Mouse (Mus musculus) liver, embryonic 11.5 days (tissue): ENCODE data around the gene Asf1b. TPM values are rescaled to one million over a fixed set of nuclear protein-coding genes. Genes with fewer than 3 reads are reported as not detected.

Experiments used
- ATAC-seq: fragments of 200-750 bp; cut with Nextera tagmentation; replicated peaks from 2 replicates; pipeline ENCODE4 v1.8.0; 2017; ENCODE audit warnings: moderate number of reproducible peaks, mild to moderate bottlenecking, moderate TSS enrichment, moderate library complexity; ENCODE audit not compliant: low FRiP score
- DNase-seq: peaks from one replicate; pipeline ENCODE4 v3.0.0-alpha.2; 2017; ENCODE audit warnings: low spot score
- H3K27ac ChIP-seq: fragments of 300-500 bp; sonication (generic); 2 replicates; pipeline ENCODE4 v1.5.1; 2014; ENCODE audit warnings: mild to moderate bottlenecking, low read depth, low read length, control low read depth
- H3K27me3 ChIP-seq: fragments of 300-500 bp; sonication (generic); replicated peaks from 2 replicates; pipeline ENCODE4 v1.6.1; 2014; ENCODE audit warnings: low read length, mixed read lengths; ENCODE audit not compliant: control insufficient read depth, insufficient read depth
- H3K36me3 ChIP-seq: fragments of 300-500 bp; sonication (generic); 2 replicates; pipeline ENCODE4 v1.6.1; 2014; ENCODE audit warnings: mild to moderate bottlenecking, low read length, moderate library complexity, mixed read lengths; ENCODE audit not compliant: control insufficient read depth, insufficient read depth
- H3K4me1 ChIP-seq: fragments of 300-500 bp; sonication (generic); replicated peaks from 2 replicates; pipeline ENCODE4 v1.6.1; 2014; ENCODE audit warnings: low read length, mixed read lengths; ENCODE audit not compliant: control insufficient read depth, insufficient read depth
- H3K4me2 ChIP-seq: fragments of 300-500 bp; sonication (generic); 2 replicates; pipeline ENCODE4 v1.6.1; 2014; ENCODE audit warnings: mild to moderate bottlenecking, control low read depth, moderate library complexity
- H3K4me3 ChIP-seq: fragments of 300-500 bp; sonication (generic); 2 replicates; pipeline ENCODE4 v1.5.1; 2014; ENCODE audit warnings: low read depth, low read length, control low read depth
- H3K9ac ChIP-seq: fragments of 300-500 bp; sonication (generic); 2 replicates; pipeline ENCODE4 v1.6.1; 2014; ENCODE audit warnings: low read depth, low read length, control low read depth
- H3K9me3 ChIP-seq: fragments of 300-500 bp; sonication (generic); 2 replicates; pipeline ENCODE4 v1.6.1; 2016; ENCODE audit warnings: low read length, inconsistent platforms, mixed read lengths; ENCODE audit not compliant: control insufficient read depth
- WGBS: fragments of 180-500 bp; shearing (Covaris S2); extraction: QIAGEN DNeasy Blood & Tissue Kit; methylation state at CpG from one replicate; pipeline ENCODE4 v1.1.7; 2014; 5-methylcytosine and 5-hydroxymethylcytosine counted together
- polyA plus RNA-seq: library from polyadenylated mRNA; unstranded; fragments of >200 nt; fragmentation: Nextera tagmentation; extraction: Ambion mirVana; gene quantifications from 2 replicates; pipeline ENCODE4 v1.2.1, GENCODE M21; 2014

Gene Asf1b
- polyA plus RNA-seq, 1 experiment from 2014 or later, result 109 TPM

DNA sequence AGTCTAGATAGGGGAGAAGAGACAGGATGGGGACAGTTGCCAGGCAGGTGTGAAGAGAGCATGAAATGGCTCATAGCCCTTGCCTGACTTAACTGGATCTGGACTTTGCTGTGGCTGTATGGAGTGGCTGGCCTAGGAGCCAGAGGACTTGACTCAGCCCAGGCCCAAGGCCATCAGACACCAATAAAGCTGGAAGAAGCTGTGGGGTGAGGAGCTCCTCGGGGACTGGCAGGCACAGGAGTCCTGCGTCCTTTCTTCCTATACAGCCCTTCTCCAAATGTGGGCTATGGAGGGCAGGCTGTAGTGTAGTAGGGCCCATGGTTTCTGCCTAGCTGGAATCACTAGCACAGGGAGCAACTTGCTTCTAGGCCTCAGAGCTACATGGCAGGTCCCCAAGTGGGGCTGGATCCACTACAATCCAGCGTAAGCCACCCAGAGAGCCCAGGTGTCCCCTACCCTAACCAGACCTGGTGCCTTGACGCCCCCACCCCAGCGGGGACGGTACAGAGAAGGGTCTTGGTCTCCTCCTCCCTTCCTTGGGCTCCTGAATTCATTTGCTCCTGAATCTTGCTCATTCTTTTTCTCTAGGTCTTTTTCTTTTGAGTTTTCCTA, 14.1 kb upstream of the Asf1b start:
- WGBS, result 78% methylated on average over 6 of the region's 6 CpGs
- no peaks in the 10 kb centered on the region for H3K4me1 ChIP-seq
- H3K27ac ChIP-seq, result no peak overlapping the region
- no peaks in the 10 kb centered on the region for H3K27me3 ChIP-seq
- H3K36me3 ChIP-seq, result peaks cover 10% of the 10 kb centered on the region; the same call in 1 of the 2 replicates
- no peak for DNase-seq
- no peaks in the 10 kb centered on the region for H3K9me3 ChIP-seq
- no peak for ATAC-seq
- H3K4me3 ChIP-seq, result no peak overlapping the region
- no peak overlapping the region for H3K9ac ChIP-seq
- no peak overlapping the region for H3K4me2 ChIP-seq

DNA sequence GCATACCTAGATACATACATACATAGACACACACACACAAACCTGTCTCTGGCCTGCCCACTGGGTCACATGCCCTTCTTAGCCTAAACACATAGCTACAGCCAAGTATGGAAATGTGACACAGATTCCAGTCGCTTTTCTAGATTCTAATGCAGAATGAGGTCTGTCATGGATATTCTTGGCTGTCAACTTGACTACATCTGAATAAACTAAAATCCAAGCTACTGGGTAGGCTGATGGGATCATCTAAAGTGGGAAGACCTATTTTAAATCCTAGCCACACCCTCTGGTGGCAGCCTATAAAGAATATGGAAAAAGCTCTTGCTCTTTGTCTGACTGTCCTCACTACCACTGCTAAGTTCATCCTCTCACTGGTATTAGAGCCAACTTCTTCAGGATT, 12.9 kb upstream of the Asf1b start:
- Histone ChIP-seq H3K4me2 (no peak overlapping the region), H3K27me3 (no peaks in the 10 kb centered on the region), H3K9me3 (no peaks in the 10 kb centered on the region), H3K9ac (no peak overlapping the region), H3K36me3 (peaks cover 10% of the 10 kb centered on the region; the same call in 1 of the 2 replicates), H3K4me1 (no peaks in the 10 kb centered on the region), H3K27ac (no peak overlapping the region), H3K4me3 (no peak overlapping the region)
- 67% methylated on average over 1 of the region's 1 CpGs for WGBS
- ATAC-seq, result no peak
- DNase-seq, result no peak

DNA sequence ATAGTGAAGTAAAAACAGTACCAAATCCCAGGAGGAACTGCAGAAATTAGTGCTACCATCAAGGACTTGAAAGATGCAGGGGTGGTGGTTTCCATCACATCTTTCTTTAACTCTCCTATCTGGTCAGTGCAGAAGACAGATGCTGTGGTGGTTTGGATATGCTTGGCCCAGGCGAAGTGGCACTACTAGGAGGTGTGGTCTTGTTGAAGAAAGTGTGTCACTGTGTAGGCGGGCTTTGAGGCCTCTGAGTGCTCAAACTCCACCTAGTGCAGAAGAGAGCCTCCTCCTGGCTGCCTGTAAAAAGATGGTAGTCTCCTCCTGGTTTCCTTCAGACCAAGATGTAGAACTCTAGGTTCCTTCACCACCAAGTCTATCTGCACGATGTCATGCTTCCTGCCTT, 9.8 kb upstream of the Asf1b start:
- WGBS, result 48% methylated on average over 3 of the region's 3 CpGs
- Histone ChIP-seq H3K9me3 (no peaks in the 10 kb centered on the region), H3K36me3 (no peaks in the 10 kb centered on the region), H3K4me1 (no peaks in the 10 kb centered on the region), H3K4me3 (no peak overlapping the region), H3K27ac (no peak overlapping the region), H3K9ac (no peak overlapping the region), H3K4me2 (no peak overlapping the region), H3K27me3 (no peaks in the 10 kb centered on the region)
- ATAC-seq, result no peak
- DNase-seq, result no peak

DNA sequence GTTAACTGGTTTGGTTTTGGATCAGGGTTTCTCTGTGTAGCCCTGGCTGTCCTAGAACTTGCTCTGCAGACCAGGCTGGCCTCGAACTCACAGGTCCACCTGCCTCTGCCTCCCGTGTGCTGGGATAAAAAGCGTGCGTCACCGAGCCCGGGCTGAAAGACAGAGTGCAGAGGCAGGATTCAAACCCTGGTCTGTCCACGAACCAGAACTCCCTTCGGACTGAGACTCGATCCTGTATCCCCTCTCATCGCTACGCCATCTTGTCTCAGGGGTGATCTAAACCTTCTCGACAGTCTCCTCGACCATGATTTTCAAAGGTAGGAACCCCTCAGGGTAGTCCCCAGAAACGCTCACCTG, 580 bp upstream of the Asf1b start:
- DNase-seq (no peak), ATAC-seq (no peak)
- Histone ChIP-seq H3K27me3 (no peaks in the 10 kb centered on the region), H3K36me3 (no peaks in the 10 kb centered on the region; the same call in 1 of the 2 replicates), H3K4me3 (peak overlapping the region; percentile 74), H3K9me3 (no peaks in the 10 kb centered on the region), H3K4me1 (peaks cover 12% of the 10 kb centered on the region), H3K9ac (peak overlapping the region; percentile 44; the same call in 1 of the 2 replicates), H3K27ac (0 out of 2 replicates have a peak overlapping the region, but pooled peaks have one; percentile 35), H3K4me2 (peak overlapping the region; percentile 92)
- WGBS, result 2% methylated on average over 14 of the region's 14 CpGs

DNA sequence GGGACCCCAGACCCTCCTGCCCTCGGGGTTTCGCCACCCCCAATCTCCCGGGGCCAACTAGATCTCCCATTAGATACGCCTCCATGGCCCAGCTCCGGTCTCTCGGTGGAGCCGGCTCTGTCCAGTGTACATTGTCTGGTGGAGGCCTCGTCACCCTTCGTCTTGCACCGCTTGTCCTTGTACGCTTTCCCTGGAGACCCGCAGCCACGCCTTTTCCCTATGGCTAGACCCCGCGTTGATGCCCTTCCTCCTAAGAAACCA, 581 bp downstream of the Asf1b start:
- Histone ChIP-seq H3K27ac (peak overlapping the region; percentile 62), H3K27me3 (no peaks in the 10 kb centered on the region), H3K36me3 (no peaks in the 10 kb centered on the region; the same call in 1 of the 2 replicates), H3K4me3 (peak overlapping the region; percentile 74), H3K4me2 (peak overlapping the region; percentile 92), H3K9ac (peak overlapping the region; percentile 74), H3K9me3 (no peaks in the 10 kb centered on the region), H3K4me1 (peaks cover 12% of the 10 kb centered on the region)
- 2% methylated on average over 15 of the region's 15 CpGs for WGBS
- ATAC-seq (no peak), DNase-seq (no peak)

DNA sequence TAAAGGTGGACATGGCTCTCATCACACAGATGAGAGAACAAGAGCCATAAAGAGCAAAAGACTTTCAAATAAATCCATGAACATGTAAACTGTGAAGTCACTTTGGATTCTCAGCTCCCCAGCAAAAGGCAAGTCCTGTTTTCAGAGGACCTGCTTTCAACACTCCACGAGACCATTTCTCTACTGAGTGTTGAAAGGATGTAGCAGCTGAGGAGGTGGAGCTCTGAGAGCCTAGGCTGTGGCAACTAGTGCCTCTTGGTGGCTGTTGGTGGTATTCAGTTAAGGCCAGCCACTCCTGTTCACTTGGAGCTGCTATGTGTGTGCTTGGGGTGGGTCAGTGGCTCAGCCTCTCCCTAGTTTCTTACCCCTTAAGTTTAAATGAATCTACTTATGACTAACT, 1.5 kb downstream of the Asf1b start:
- no peak for ATAC-seq

DNA sequence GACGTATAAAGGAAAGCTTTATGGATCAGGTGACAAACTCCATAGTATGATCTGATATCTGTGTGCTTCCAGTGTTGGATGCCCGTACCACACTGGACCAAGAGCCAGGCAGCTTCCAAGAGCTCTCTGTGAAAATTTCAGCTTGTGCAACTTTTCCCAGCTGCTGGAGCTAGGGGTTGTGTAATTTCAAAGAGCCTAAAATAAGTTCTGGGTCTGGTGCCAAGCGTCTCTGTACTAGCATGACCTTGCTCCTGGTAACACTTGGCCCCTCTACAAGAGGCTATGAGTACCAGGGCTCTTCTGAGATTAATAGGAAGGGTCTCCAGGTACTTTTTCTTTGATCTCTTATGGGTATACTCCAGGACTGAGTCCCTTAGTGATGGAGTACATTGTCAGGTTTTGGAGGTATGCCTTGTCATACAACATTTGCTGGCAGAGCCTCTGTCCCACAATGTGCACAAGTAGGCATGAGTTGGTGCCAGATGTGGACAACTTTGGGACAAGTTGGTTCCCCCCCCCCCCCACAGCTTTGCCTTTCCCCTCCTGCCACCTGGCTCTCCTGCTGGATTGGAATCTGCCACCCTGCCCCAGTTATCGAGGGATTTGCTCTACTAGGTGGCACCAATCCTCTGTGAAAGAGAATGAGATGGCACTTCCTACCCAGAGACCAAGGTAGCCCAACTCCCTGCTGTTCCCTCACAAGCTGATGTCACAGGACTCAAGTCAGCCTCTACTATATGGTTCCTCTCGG, 8.9 kb downstream of the Asf1b start:
- Histone ChIP-seq H3K9ac (no peak overlapping the region), H3K27me3 (no peaks in the 10 kb centered on the region), H3K9me3 (no peaks in the 10 kb centered on the region), H3K36me3 (peaks cover 16% of the 10 kb centered on the region), H3K27ac (no peak overlapping the region), H3K4me2 (no peak overlapping the region), H3K4me1 (no peaks in the 10 kb centered on the region), H3K4me3 (no peak overlapping the region)
- 84% methylated on average over 5 of the region's 5 CpGs for WGBS
- ATAC-seq (no peak), DNase-seq (no peak)

More for the DNA sequence above, 1.5 kb downstream of the Asf1b start:
- no peak overlapping the region for H3K27ac ChIP-seq
- H3K4me2 ChIP-seq, result peak overlapping the region; percentile 92
- H3K9me3 ChIP-seq, result no peaks in the 10 kb centered on the region
- H3K9ac ChIP-seq, result 0 out of 2 replicates have a peak overlapping the region, but pooled peaks have one; percentile 3
- H3K4me1 ChIP-seq, result peaks cover 12% of the 10 kb centered on the region
- no peaks in the 10 kb centered on the region for H3K27me3 ChIP-seq
- WGBS, result 30% methylated on average over 1 of the region's 1 CpGs
- DNase-seq, result no peak
- peak overlapping the region; percentile 74 for H3K4me3 ChIP-seq
- no peaks in the 10 kb centered on the region; the same call in 1 of the 2 replicates for H3K36me3 ChIP-seq

DNA sequence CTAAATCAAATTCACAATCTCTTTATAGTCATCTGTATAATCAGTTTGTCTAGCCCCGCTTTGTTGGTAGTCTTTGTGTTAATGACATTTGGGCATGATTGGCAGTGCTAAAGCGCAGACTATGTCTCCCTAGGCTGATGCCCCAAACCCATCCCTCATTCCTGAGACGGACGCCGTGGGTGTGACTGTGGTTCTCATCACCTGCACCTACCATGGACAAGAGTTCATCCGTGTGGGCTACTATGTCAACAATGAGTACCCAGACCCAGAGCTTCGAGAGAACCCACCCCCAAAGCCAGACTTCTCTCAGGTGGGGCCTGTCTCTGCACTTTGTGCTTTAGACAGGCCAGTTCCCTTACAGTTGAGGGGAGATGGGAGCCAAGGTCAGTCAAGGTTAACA, 12.4 kb downstream of the Asf1b start:
- H3K4me1 ChIP-seq, result peaks cover 7% of the 10 kb centered on the region
- H3K4me3 ChIP-seq, result no peak overlapping the region
- WGBS, result 89% methylated on average over 7 of the region's 7 CpGs
- no peaks in the 10 kb centered on the region for H3K27me3 ChIP-seq
- H3K9ac ChIP-seq, result no peak overlapping the region
- H3K9me3 ChIP-seq, result no peaks in the 10 kb centered on the region
- DNase-seq, result no peak
- H3K4me2 ChIP-seq, result no peak overlapping the region
- ATAC-seq, result no peak
- H3K36me3 ChIP-seq, result peaks cover 18% of the 10 kb centered on the region
- no peak overlapping the region for H3K27ac ChIP-seq

DNA sequence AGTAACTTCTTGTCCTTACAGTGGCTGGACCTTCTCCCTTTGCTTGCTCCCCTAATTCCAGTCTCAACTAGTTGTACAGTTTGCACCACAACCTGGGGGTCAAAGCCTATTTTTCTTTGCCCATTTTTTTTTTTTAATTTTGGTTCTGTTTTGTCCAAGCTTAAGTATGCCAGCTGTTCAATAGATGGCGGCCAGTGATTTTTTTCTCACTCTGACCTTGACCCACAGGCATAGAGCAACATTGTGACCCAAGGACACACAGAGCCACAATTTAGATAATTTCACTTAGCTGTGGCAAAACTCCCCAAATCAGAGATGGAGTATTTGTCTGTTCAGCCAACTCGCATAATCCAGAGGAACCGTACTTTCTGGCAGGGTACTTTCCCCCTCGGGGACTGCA, 15.8 kb downstream of the Asf1b start:
- H3K4me3 ChIP-seq, result no peak overlapping the region; the same call in 1 of the 2 replicates
- H3K9ac ChIP-seq, result no peak overlapping the region
- H3K4me1 ChIP-seq, result peaks cover 13% of the 10 kb centered on the region
- no peaks in the 10 kb centered on the region for H3K9me3 ChIP-seq
- H3K27me3 ChIP-seq, result no peaks in the 10 kb centered on the region
- peak overlapping the region; percentile 1; the same call in 1 of the 2 replicates for H3K4me2 ChIP-seq
- ATAC-seq (no peak), DNase-seq (no peak)
- H3K27ac ChIP-seq, result no peak overlapping the region; the same call in 1 of the 2 replicates
- 85% methylated on average over 4 of the region's 4 CpGs for WGBS
- H3K36me3 ChIP-seq, result peaks cover 18% of the 10 kb centered on the region
